Mouse (Mus musculus): ENCODE measurements around the gene Nedd9.

DNA sequence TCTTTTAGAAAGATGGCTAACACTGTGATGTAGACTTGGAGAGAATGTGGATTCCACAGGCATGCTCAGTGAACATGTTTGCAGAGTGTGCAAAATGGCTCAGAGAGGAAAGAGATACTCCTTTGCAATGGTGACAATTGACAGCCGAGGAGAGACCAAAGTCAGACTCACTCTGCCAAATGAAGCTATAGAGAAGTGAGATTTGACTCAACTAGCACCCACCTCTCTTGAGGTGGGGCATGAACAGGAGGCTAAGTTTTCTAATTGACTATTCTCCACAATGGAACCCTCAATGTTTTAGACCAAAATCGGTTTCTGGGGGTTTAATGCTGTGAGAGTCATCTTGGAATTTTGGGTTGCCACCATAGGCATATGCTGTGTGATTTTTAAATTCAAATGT, 17.8 kb upstream of the Nedd9 start:
- no peak for TF ChIP-seq CTCF (IDR thresholded peaks at IDR 0.05; ENCODE audit: low read depth, low read length)
- TF ChIP-seq GATA1 (IDR thresholded peaks at IDR 0.05; ENCODE audit: borderline replicate concordance, low read length), result no peak
- no peak for TF ChIP-seq POLR2AphosphoS5 (IDR thresholded peaks at IDR 0.05; ENCODE audit: insufficient replicate concordance, low read depth, low read length)
- no peak for TF ChIP-seq TAL1 (conservative IDR thresholded peaks at IDR 0.05; ENCODE audit: low read depth, low read length)
- no peak for TF ChIP-seq GATA2 (IDR thresholded peaks at IDR 0.05; ENCODE audit: borderline replicate concordance, low read depth, low read length)
